Mouse (Mus musculus) heart, embryonic 15.5 days (tissue): ENCODE results near the gene Lemd2. TPM values are rescaled to one million over a fixed set of nuclear protein-coding genes. Genes with fewer than 3 reads are reported as not detected.

Experiments
- ATAC-seq: fragments of 200-750 bp; cut with Nextera tagmentation; replicated peaks from 2 replicates; pipeline ENCODE4 v1.8.0; 2017; ENCODE audit warnings: low read depth, moderate TSS enrichment; ENCODE audit not compliant: insufficient number of reproducible peaks, insufficient read depth, low FRiP score
- H3K27ac ChIP-seq: fragments of 300-500 bp; sonication (generic); 2 replicates; pipeline ENCODE4 v1.5.1; 2015; ENCODE audit warnings: mild to moderate bottlenecking, inconsistent platforms
- H3K27me3 ChIP-seq: fragments of 300-500 bp; sonication (generic); 2 replicates; pipeline ENCODE4 v1.6.1; 2015; ENCODE audit warnings: inconsistent platforms
- H3K36me3 ChIP-seq: fragments of 300-500 bp; sonication (generic); 2 replicates; pipeline ENCODE4 v1.6.1; 2015; ENCODE audit warnings: mild to moderate bottlenecking, inconsistent platforms
- H3K4me1 ChIP-seq: fragments of 300-500 bp; sonication (generic); replicated peaks from 2 replicates; pipeline ENCODE4 v1.6.1; 2015; ENCODE audit warnings: inconsistent platforms
- H3K4me2 ChIP-seq: fragments of 300-500 bp; sonication (generic); 2 replicates; pipeline ENCODE4 v1.6.1; 2015; ENCODE audit warnings: inconsistent platforms, mild to moderate bottlenecking, moderate library complexity
- H3K4me3 ChIP-seq: fragments of 300-500 bp; sonication (generic); 2 replicates; pipeline ENCODE4 v1.5.1; 2015; ENCODE audit warnings: mild to moderate bottlenecking, inconsistent platforms
- H3K9ac ChIP-seq: fragments of 300-500 bp; sonication (generic); 2 replicates; pipeline ENCODE4 v1.6.1; 2015; ENCODE audit warnings: mild to moderate bottlenecking, inconsistent platforms
- H3K9me3 ChIP-seq: fragments of 300-500 bp; sonication (generic); replicated peaks from 2 replicates; pipeline ENCODE4 v1.6.1; 2016; ENCODE audit warnings: inconsistent platforms
- WGBS: fragments of 180-500 bp; shearing (Covaris S2); methylation state at CpG from one replicate; pipeline ENCODE4 v1.1.7; 2015; ENCODE audit warnings: mixed read lengths; 5-methylcytosine and 5-hydroxymethylcytosine counted together
- polyA plus RNA-seq: library from polyadenylated mRNA; unstranded; fragments of >200 nt; fragmentation: Nextera tagmentation; extraction: Ambion mirVana; gene quantifications from 2 replicates; pipeline ENCODE4 v1.2.1, GENCODE M21; 2015

Lemd2 gene
- polyA plus RNA-seq, 1 experiment from 2014 or later: 7.2 TPM

- Histone ChIP-seq H3K9me3 (no peaks in the 10 kb centered on the region), H3K27ac (no peak overlapping the region), H3K27me3 (peaks cover 47% of the 10 kb centered on the region), H3K4me1 (no peaks in the 10 kb centered on the region), H3K4me3 (no peak overlapping the region), H3K4me2 (no peak overlapping the region), H3K36me3 (no peaks in the 10 kb centered on the region), H3K9ac (no peak overlapping the region)
- ATAC-seq: no peak
- 72% methylated on average over 10 of the region's 10 CpGs for WGBS
Observed at GRCm38 (mm10) chr17:27225801-27226200, 21.5 kb upstream of the Lemd2 start.

GRCm38 (mm10) chr17:27223821-27224220, 19.6 kb upstream of the Lemd2 start:
- H3K4me3 ChIP-seq: no peak overlapping the region
- H3K9ac ChIP-seq: no peak overlapping the region
- H3K27me3 ChIP-seq: peaks cover 35% of the 10 kb centered on the region
- WGBS: 85% methylated on average over 6 of the region's 6 CpGs
- H3K9me3 ChIP-seq: no peaks in the 10 kb centered on the region
- ATAC-seq: no peak
- H3K27ac ChIP-seq: no peak overlapping the region
- H3K4me2 ChIP-seq: no peak overlapping the region
- H3K4me1 ChIP-seq: no peaks in the 10 kb centered on the region
- H3K36me3 ChIP-seq: no peaks in the 10 kb centered on the region

- Histone ChIP-seq H3K4me3 (no peak overlapping the region), H3K9me3 (no peaks in the 10 kb centered on the region), H3K27ac (no peak overlapping the region), H3K4me1 (no peaks in the 10 kb centered on the region), H3K36me3 (no peaks in the 10 kb centered on the region), H3K9ac (no peak overlapping the region), H3K27me3 (peaks cover 13% of the 10 kb centered on the region), H3K4me2 (no peak overlapping the region)
- ATAC-seq: no peak
- WGBS: 87% methylated on average over 16 of the region's 16 CpGs
Observed at GRCm38 (mm10) chr17:27221562-27221961, 17.3 kb upstream of the Lemd2 start.

GRCm38 (mm10) chr17:27218916-27219315, 14.6 kb upstream of the Lemd2 start:
- no peak overlapping the region for H3K9ac ChIP-seq
- H3K27me3 ChIP-seq: 0 out of 2 replicates have a peak, but pooled peaks cover 4% of the 10 kb centered on the region
- no peaks in the 10 kb centered on the region for H3K36me3 ChIP-seq
- H3K4me2 ChIP-seq: no peak overlapping the region
- no peaks in the 10 kb centered on the region for H3K4me1 ChIP-seq
- no peak overlapping the region for H3K27ac ChIP-seq
- ATAC-seq: no peak
- 56% methylated on average over 6 of the region's 6 CpGs for WGBS
- H3K9me3 ChIP-seq: no peaks in the 10 kb centered on the region
- no peak overlapping the region for H3K4me3 ChIP-seq

- Histone ChIP-seq H3K27me3 (0 out of 2 replicates have a peak, but pooled peaks cover 4% of the 10 kb centered on the region), H3K27ac (no peak overlapping the region), H3K4me3 (no peak overlapping the region), H3K9ac (no peak overlapping the region), H3K4me1 (no peaks in the 10 kb centered on the region), H3K4me2 (no peak overlapping the region), H3K9me3 (no peaks in the 10 kb centered on the region), H3K36me3 (no peaks in the 10 kb centered on the region)
- ATAC-seq: 0 out of 2 replicates have a peak, but pooled peaks have one; percentile 7
- WGBS: 40% methylated on average over 6 of the region's 8 CpGs
Observed at GRCm38 (mm10) chr17:27218364-27218763, 14.1 kb upstream of the Lemd2 start.

GRCm38 (mm10) chr17:27212768-27213525, 8.7 kb upstream of the Lemd2 start:
- H3K4me3 ChIP-seq: no peak overlapping the region
- H3K9ac ChIP-seq: no peak overlapping the region
- no peaks in the 10 kb centered on the region for H3K36me3 ChIP-seq
- H3K27ac ChIP-seq: no peak overlapping the region
- H3K9me3 ChIP-seq: no peaks in the 10 kb centered on the region; the same call in 1 of the 2 replicates
- peak; percentile 58; the same call in 1 of the 2 replicates for ATAC-seq
- 11% methylated on average over 11 of the region's 11 CpGs for WGBS
- peaks cover 18% of the 10 kb centered on the region for H3K27me3 ChIP-seq
- no peak overlapping the region for H3K4me2 ChIP-seq
- 0 out of 2 replicates have a peak, but pooled peaks cover 4% of the 10 kb centered on the region for H3K4me1 ChIP-seq

- Histone ChIP-seq H3K9me3 (no peaks in the 10 kb centered on the region; the same call in 1 of the 2 replicates), H3K9ac (no peak overlapping the region), H3K4me2 (no peak overlapping the region), H3K4me3 (no peak overlapping the region), H3K36me3 (no peaks in the 10 kb centered on the region), H3K4me1 (0 out of 2 replicates have a peak, but pooled peaks cover 4% of the 10 kb centered on the region), H3K27me3 (peaks cover 18% of the 10 kb centered on the region), H3K27ac (no peak overlapping the region)
- WGBS: 45% methylated on average over 6 of the region's 6 CpGs
- ATAC-seq: no peak
Observed at GRCm38 (mm10) chr17:27212006-27212405, 7.7 kb upstream of the Lemd2 start.

GRCm38 (mm10) chr17:27207113-27207707, 2.9 kb upstream of the Lemd2 start:
- H3K9me3 ChIP-seq: no peaks in the 10 kb centered on the region; the same call in 1 of the 2 replicates
- no peak overlapping the region for H3K4me2 ChIP-seq
- no peak overlapping the region for H3K4me3 ChIP-seq
- peaks cover 18% of the 10 kb centered on the region for H3K27me3 ChIP-seq
- no peak overlapping the region for H3K9ac ChIP-seq
- H3K36me3 ChIP-seq: peaks cover 2% of the 10 kb centered on the region; the same call in 1 of the 2 replicates
- H3K4me1 ChIP-seq: peaks cover 15% of the 10 kb centered on the region
- 52% methylated on average over 11 of the region's 11 CpGs for WGBS
- H3K27ac ChIP-seq: no peak overlapping the region
- ATAC-seq: no peak

GRCm38 (mm10) chr17:27203358-27204074, 753 bp downstream of the Lemd2 start:
- Histone ChIP-seq H3K4me2 (peak overlapping the region; percentile 92), H3K9ac (peak overlapping the region; percentile 97), H3K4me1 (peaks cover 15% of the 10 kb centered on the region), H3K4me3 (peak overlapping the region; percentile 86), H3K27me3 (no peaks in the 10 kb centered on the region), H3K36me3 (peaks cover 31% of the 10 kb centered on the region), H3K27ac (peak overlapping the region; percentile 88), H3K9me3 (no peaks in the 10 kb centered on the region)
- under 1% methylated on average over 66 of the region's 74 CpGs for WGBS
- peak; percentile 55 for ATAC-seq

- peak overlapping the region; percentile 88; the same call in 1 of the 2 replicates for H3K27ac ChIP-seq
- WGBS: 43% methylated on average over 14 of the region's 14 CpGs
Observed at GRCm38 (mm10) chr17:27202919-27203357, 1.3 kb downstream of the Lemd2 start.

GRCm38 (mm10) chr17:27201981-27202380, 2.3 kb downstream of the Lemd2 start:
- ATAC-seq: no peak
- Histone ChIP-seq H3K4me3 (no peak overlapping the region), H3K4me1 (peaks cover 15% of the 10 kb centered on the region), H3K9me3 (no peaks in the 10 kb centered on the region), H3K36me3 (peaks cover 46% of the 10 kb centered on the region), H3K27ac (no peak overlapping the region), H3K9ac (no peak overlapping the region), H3K4me2 (no peak overlapping the region), H3K27me3 (no peaks in the 10 kb centered on the region)
- 85% methylated on average over 2 of the region's 2 CpGs for WGBS

More at GRCm38 (mm10) chr17:27202919-27203357, 1.3 kb downstream of the Lemd2 start:
- Histone ChIP-seq H3K4me3 (peak overlapping the region; percentile 86), H3K9me3 (no peaks in the 10 kb centered on the region), H3K9ac (peak overlapping the region; percentile 97), H3K27me3 (no peaks in the 10 kb centered on the region), H3K4me1 (peaks cover 15% of the 10 kb centered on the region), H3K36me3 (peaks cover 36% of the 10 kb centered on the region), H3K4me2 (peak overlapping the region; percentile 92)
- ATAC-seq: no peak
